Mouse (Mus musculus) olfactory bulb, adult 2 months (tissue): ENCODE results near the gene Cib1.

Experiments used
- CTCF ChIP-seq: fragments of 200-500 bp; IDR thresholded peaks from 2 replicates; pipeline ENCODE4 v1.5.1; 2012; ENCODE audit warnings: low read depth, mild to moderate bottlenecking, low read length, moderate library complexity; ENCODE audit not compliant: insufficient read depth
- POLR2A ChIP-seq: fragments of 200-500 bp; IDR thresholded peaks from 2 replicates; pipeline ENCODE4 v1.6.1; 2012; ENCODE audit warnings: mild to moderate bottlenecking, low read depth, low read length, moderate library complexity; ENCODE audit not compliant: insufficient read depth

- TF ChIP-seq POLR2A, result no peak
- TF ChIP-seq CTCF, result no peak
Measured at GRCm38 (mm10) chr7:80204362-80204761, 28.3 kb downstream of the Cib1 start.
